Mouse (Mus musculus): Measurements from ENCODE around the gene Orc5. TPM values are rescaled to one million over a fixed set of nuclear protein-coding genes. Genes with fewer than 3 reads are reported as not detected.

Gene Orc5
- 38.6 and 41.2 TPM in 2 replicates for polyA plus RNA-seq (2015; fragmentation: Nextera tagmentation; extraction: Ambion mirVana)

- H3K36me3 ChIP-seq = 0 out of 2 replicates have a peak, but pooled peaks cover 8% of the 10 kb centered on the region
- under 1% methylated on average over 31 of the region's 31 CpGs for WGBS
These were observed at the start of gene Orc5 for GRCm38 (mm10) chr5:22550033-22550551. Orc5 (minus strand) TSS chr5:22550429.

GRCm38 (mm10) chr5:22596981-22597380 lies 46.8 kb upstream of the Orc5 start:
- Histone ChIP-seq H3K4me1 (no peaks in the 10 kb centered on the region), H3K4me3 (replicated peaks) (no peak overlapping the region), H3K27ac (no peak overlapping the region), H3K4me2 (no peak overlapping the region), H3K36me3 (no peaks in the 10 kb centered on the region), H3K9ac (no peak overlapping the region), H3K27me3 (replicated peaks) (no peaks in the 10 kb centered on the region), H3K9me3 (no peaks in the 10 kb centered on the region)
- no peak for ATAC-seq (ENCODE audit: insufficient read depth, low FRiP score, low read depth)
- WGBS = 90% methylated on average over 4 of the region's 4 CpGs

More at GRCm38 (mm10) chr5:22550033-22550551, at the start of gene Orc5:
- Histone ChIP-seq H3K9ac (peak within 1 kb of the TSS; percentile 46), H3K4me1 (0 out of 2 replicates have a peak, but pooled peaks cover 6% of the 10 kb centered on the region), H3K4me2 (peak within 1 kb of the TSS; percentile 62), H3K4me3 (replicated peaks) (peak within 1 kb of the TSS; percentile 80), H3K27me3 (replicated peaks) (no peaks in the 10 kb centered on the region), H3K27ac (peak within 1 kb of the TSS; percentile 82), H3K9me3 (no peaks in the 10 kb centered on the region)
- peak; percentile 98 for ATAC-seq (ENCODE audit: insufficient read depth, low FRiP score, low read depth)

GRCm38 (mm10) chr5:22589370-22589966 lies 39.2 kb upstream of the Orc5 start:
- no peak overlapping the region for H3K4me3 ChIP-seq (replicated peaks)
- no peaks in the 10 kb centered on the region for H3K36me3 ChIP-seq
- no peaks in the 10 kb centered on the region for H3K4me1 ChIP-seq
- H3K9ac ChIP-seq = no peak overlapping the region
- no peaks in the 10 kb centered on the region for H3K27me3 ChIP-seq (replicated peaks)
- ATAC-seq (ENCODE audit: insufficient read depth, low FRiP score, low read depth) = no peak; the same call in 1 of the 2 replicates
- WGBS = 69% methylated on average over 1 of the region's 1 CpGs
- H3K4me2 ChIP-seq = no peak overlapping the region
- H3K27ac ChIP-seq = no peak overlapping the region
- H3K9me3 ChIP-seq = no peaks in the 10 kb centered on the region

- H3K4me1 ChIP-seq = no peaks in the 10 kb centered on the region
- no peak for ATAC-seq (ENCODE audit: insufficient read depth, low FRiP score, low read depth)
- no peaks in the 10 kb centered on the region for H3K36me3 ChIP-seq
- no peak overlapping the region for H3K9ac ChIP-seq
- 48% methylated on average over 1 of the region's 1 CpGs for WGBS
- no peaks in the 10 kb centered on the region for H3K9me3 ChIP-seq
- H3K4me2 ChIP-seq = no peak overlapping the region
- no peaks in the 10 kb centered on the region for H3K27me3 ChIP-seq (replicated peaks)
- H3K4me3 ChIP-seq (replicated peaks) = no peak overlapping the region
- no peak overlapping the region for H3K27ac ChIP-seq
These were observed 37.3 kb upstream of the Orc5 start for GRCm38 (mm10) chr5:22587492-22587891.

GRCm38 (mm10) chr5:22584556-22584955 lies 34.3 kb upstream of the Orc5 start:
- no peak for ATAC-seq (ENCODE audit: insufficient read depth, low FRiP score, low read depth)
- H3K4me1 ChIP-seq = no peaks in the 10 kb centered on the region
- WGBS = 59% methylated on average over 2 of the region's 2 CpGs
- H3K4me3 ChIP-seq (replicated peaks) = no peak overlapping the region
- no peak overlapping the region for H3K4me2 ChIP-seq
- H3K9me3 ChIP-seq = no peaks in the 10 kb centered on the region
- H3K27me3 ChIP-seq (replicated peaks) = no peaks in the 10 kb centered on the region
- no peak overlapping the region for H3K9ac ChIP-seq
- H3K27ac ChIP-seq = no peak overlapping the region
- H3K36me3 ChIP-seq = no peaks in the 10 kb centered on the region

GRCm38 (mm10) chr5:22578011-22578410 lies 27.8 kb upstream of the Orc5 start:
- WGBS = 77% methylated on average over 3 of the region's 3 CpGs

GRCm38 (mm10) chr5:22574751-22575150 lies 24.5 kb upstream of the Orc5 start:
- Histone ChIP-seq H3K9me3 (no peaks in the 10 kb centered on the region), H3K27me3 (replicated peaks) (no peaks in the 10 kb centered on the region), H3K4me3 (replicated peaks) (no peak overlapping the region), H3K36me3 (no peaks in the 10 kb centered on the region), H3K9ac (no peak overlapping the region), H3K27ac (no peak overlapping the region), H3K4me2 (no peak overlapping the region), H3K4me1 (no peaks in the 10 kb centered on the region)
- 58% methylated on average over 3 of the region's 3 CpGs for WGBS
- no peak for ATAC-seq (ENCODE audit: insufficient read depth, low FRiP score, low read depth)

More at GRCm38 (mm10) chr5:22578011-22578410, 27.8 kb upstream of the Orc5 start:
- no peaks in the 10 kb centered on the region for H3K4me1 ChIP-seq
- H3K9ac ChIP-seq = no peak overlapping the region
- H3K4me2 ChIP-seq = no peak overlapping the region
- no peak for ATAC-seq (ENCODE audit: insufficient read depth, low FRiP score, low read depth)
- no peaks in the 10 kb centered on the region for H3K27me3 ChIP-seq (replicated peaks)
- H3K36me3 ChIP-seq = no peaks in the 10 kb centered on the region
- H3K4me3 ChIP-seq (replicated peaks) = no peak overlapping the region
- no peak overlapping the region for H3K27ac ChIP-seq
- no peaks in the 10 kb centered on the region for H3K9me3 ChIP-seq

- Histone ChIP-seq H3K9ac (no peak overlapping the region), H3K4me3 (replicated peaks) (no peak overlapping the region), H3K27me3 (replicated peaks) (no peaks in the 10 kb centered on the region), H3K36me3 (no peaks in the 10 kb centered on the region), H3K4me1 (no peaks in the 10 kb centered on the region), H3K4me2 (no peak overlapping the region), H3K27ac (no peak overlapping the region), H3K9me3 (no peaks in the 10 kb centered on the region)
- 66% methylated on average over 1 of the region's 1 CpGs for WGBS
- no peak for ATAC-seq (ENCODE audit: insufficient read depth, low FRiP score, low read depth)
These were observed 23.9 kb upstream of the Orc5 start for GRCm38 (mm10) chr5:22574161-22574560.

GRCm38 (mm10) chr5:22573696-22574095 lies 23.5 kb upstream of the Orc5 start:
- ATAC-seq (ENCODE audit: insufficient read depth, low FRiP score, low read depth) = no peak
- Histone ChIP-seq H3K4me3 (replicated peaks) (no peak overlapping the region), H3K36me3 (no peaks in the 10 kb centered on the region), H3K27me3 (replicated peaks) (no peaks in the 10 kb centered on the region), H3K4me2 (no peak overlapping the region), H3K9ac (no peak overlapping the region), H3K4me1 (no peaks in the 10 kb centered on the region), H3K9me3 (no peaks in the 10 kb centered on the region), H3K27ac (no peak overlapping the region)
- WGBS = 58% methylated on average over 2 of the region's 2 CpGs

- Histone ChIP-seq H3K4me2 (no peak overlapping the region), H3K9me3 (no peaks in the 10 kb centered on the region), H3K9ac (no peak overlapping the region), H3K36me3 (no peaks in the 10 kb centered on the region), H3K27ac (no peak overlapping the region), H3K27me3 (replicated peaks) (no peaks in the 10 kb centered on the region), H3K4me3 (replicated peaks) (no peak overlapping the region), H3K4me1 (no peaks in the 10 kb centered on the region)
- WGBS = 88% methylated on average over 6 of the region's 6 CpGs
- ATAC-seq (ENCODE audit: insufficient read depth, low FRiP score, low read depth) = no peak
These were observed 22.7 kb upstream of the Orc5 start for GRCm38 (mm10) chr5:22572881-22573280.

- no peaks in the 10 kb centered on the region for H3K9me3 ChIP-seq
- ATAC-seq (ENCODE audit: insufficient read depth, low FRiP score, low read depth) = no peak
These were observed 22.2 kb upstream of the Orc5 start for GRCm38 (mm10) chr5:22572456-22572855.

GRCm38 (mm10) chr5:22565708-22566107 lies 15.5 kb upstream of the Orc5 start:
- no peak for ATAC-seq (ENCODE audit: insufficient read depth, low FRiP score, low read depth)
- Histone ChIP-seq H3K4me2 (no peak overlapping the region), H3K4me1 (no peaks in the 10 kb centered on the region), H3K27ac (no peak overlapping the region), H3K27me3 (replicated peaks) (no peaks in the 10 kb centered on the region), H3K36me3 (0 out of 2 replicates have a peak, but pooled peaks cover 3% of the 10 kb centered on the region), H3K4me3 (replicated peaks) (no peak overlapping the region), H3K9me3 (no peaks in the 10 kb centered on the region), H3K9ac (no peak overlapping the region)
- WGBS = 86% methylated on average over 2 of the region's 2 CpGs

More at GRCm38 (mm10) chr5:22572456-22572855, 22.2 kb upstream of the Orc5 start:
- H3K9ac ChIP-seq = no peak overlapping the region
- H3K4me3 ChIP-seq (replicated peaks) = no peak overlapping the region
- no peak overlapping the region for H3K27ac ChIP-seq
- H3K36me3 ChIP-seq = no peaks in the 10 kb centered on the region
- no peaks in the 10 kb centered on the region for H3K4me1 ChIP-seq
- WGBS = 63% methylated on average over 3 of the region's 3 CpGs
- H3K4me2 ChIP-seq = no peak overlapping the region
- H3K27me3 ChIP-seq (replicated peaks) = no peaks in the 10 kb centered on the region
